Mouse (Mus musculus) heart, adult 2 months (tissue): ENCODE measurements around the gene Clec9a. TPM values are rescaled to one million over a fixed set of nuclear protein-coding genes. Genes with fewer than 3 reads are reported as not detected.

Experiments used
- DNase-seq, 2 experiments: peaks; one replicate each; pipeline ENCODE4 v3.0.0; 2021
- H3K27ac ChIP-seq: fragments of 200-600 bp; 2 replicates; pipeline ENCODE4 v1.8.1; 2022
- H3K27me3 ChIP-seq: fragments of 200-500 bp; 2 replicates; pipeline ENCODE4 v1.6.1; 2012; ENCODE audit warnings: mild to moderate bottlenecking, low read length, inconsistent platforms, mixed read lengths; ENCODE audit not compliant: control insufficient read depth, insufficient read depth
- H3K36me3 ChIP-seq: fragments of 200-500 bp; 2 replicates; pipeline ENCODE4 v1.6.1; 2012; ENCODE audit warnings: low read length, inconsistent platforms; ENCODE audit not compliant: control insufficient read depth, insufficient read depth
- H3K4me1 ChIP-seq: fragments of 200-500 bp; 2 replicates; pipeline ENCODE4 v1.6.1; 2011; ENCODE audit warnings: low read length; ENCODE audit not compliant: control insufficient read depth, insufficient read depth
- H3K4me3 ChIP-seq: fragments of 200-600 bp; 2 replicates; pipeline ENCODE4 v1.8.1; 2022
- H3K79me2 ChIP-seq: fragments of 200-500 bp; replicated peaks from 2 replicates; pipeline ENCODE4 v1.6.1; 2012; ENCODE audit warnings: mild to moderate bottlenecking, inconsistent platforms, low read length, moderate library complexity, mixed read lengths; ENCODE audit not compliant: control insufficient read depth, insufficient read depth
- H3K9ac ChIP-seq: fragments of 200-500 bp; 2 replicates; pipeline ENCODE4 v1.6.1; 2012; ENCODE audit warnings: low read depth, mild to moderate bottlenecking, control low read depth, inconsistent platforms, low read length, mixed read lengths
- CTCF ChIP-seq: fragments of 200-600 bp; IDR thresholded peaks from 2 replicates; pipeline ENCODE4 v1.8.1; 2022; ENCODE audit warnings: antibody characterized with exemption, mild to moderate bottlenecking, moderate library complexity
- EP300 ChIP-seq: fragments of 200-500 bp; IDR thresholded peaks from 2 replicates; pipeline ENCODE4 v1.6.1; 2011; ENCODE audit warnings: low read depth, low read length, control low read depth; ENCODE audit not compliant: insufficient read depth
- POLR2A ChIP-seq: fragments of 200-500 bp; IDR thresholded peaks from 2 replicates; pipeline ENCODE4 v1.6.1; 2011; ENCODE audit warnings: mild to moderate bottlenecking, low read depth, low read length, control low read depth; ENCODE audit not compliant: insufficient read depth
- WGBS: fragments of 180-500 bp; shearing (Covaris S2); methylation state at CpG from one replicate; pipeline ENCODE4 v1.1.7; 2018; 5-methylcytosine and 5-hydroxymethylcytosine counted together
- intact Hi-C: fragments of 180-260 bp; cut with DNase I; formaldehyde crosslinking; loops from one replicate; pipeline ENCODE4 v1.15.1; 2025
- long read RNA-seq: library from polyadenylated mRNA; stranded (forward); transcript quantifications from one replicate; pipeline ENCODE4 v2.0.0, GENCODE M21; 2021
- polyA plus RNA-seq: library from polyadenylated mRNA; depleted of rRNA; stranded (reverse); fragments of >200 nt; gene quantifications from 2 replicates; pipeline ENCODE4 v1.2.3, GENCODE M21; 2012; rRNA removed
- total RNA-seq, 2 experiments: library from RNA; stranded (reverse); gene quantifications; 2 replicates each; pipeline ENCODE4 v1.2.3; 2021

Gene Clec9a
- total RNA-seq, result under 1 TPM in 1 of 2 experiments, not detected in 1; 0.14 TPM
- polyA plus RNA-seq, result 0.68 and 1.4 TPM in 2 replicates
- long read RNA-seq, partial matches to known transcripts, result 0 of 1 reads
- long read RNA-seq, other reads (novel, unspliced or antisense), result 1 of 1 reads

- 79% methylated on average over 2 of the region's 2 CpGs for WGBS
- Histone ChIP-seq H3K27ac (no peak within 1 kb of the TSS), H3K9ac (no peak within 1 kb of the TSS), H3K4me1 (peaks cover 2% of the 10 kb centered on the region), H3K79me2 (no peaks in the 10 kb centered on the region), H3K4me3 (no peak within 1 kb of the TSS), H3K36me3 (peaks cover 14% of the 10 kb centered on the region), H3K27me3 (no peaks in the 10 kb centered on the region)
- no peak for TF ChIP-seq EP300
- TF ChIP-seq POLR2A, result no peak
- no peak for DNase-seq
- intact Hi-C loops, result loop anchor here (2.0 kb wide), 1 partner anchor 14 kb away; no protein-coding TSS in a partner anchor
Observed at GRCm38 (mm10) chr6:129408562-129408961, at the start of gene Clec9a. Gene Clec9a (plus strand): TSS chr6:129408862.

DNA sequence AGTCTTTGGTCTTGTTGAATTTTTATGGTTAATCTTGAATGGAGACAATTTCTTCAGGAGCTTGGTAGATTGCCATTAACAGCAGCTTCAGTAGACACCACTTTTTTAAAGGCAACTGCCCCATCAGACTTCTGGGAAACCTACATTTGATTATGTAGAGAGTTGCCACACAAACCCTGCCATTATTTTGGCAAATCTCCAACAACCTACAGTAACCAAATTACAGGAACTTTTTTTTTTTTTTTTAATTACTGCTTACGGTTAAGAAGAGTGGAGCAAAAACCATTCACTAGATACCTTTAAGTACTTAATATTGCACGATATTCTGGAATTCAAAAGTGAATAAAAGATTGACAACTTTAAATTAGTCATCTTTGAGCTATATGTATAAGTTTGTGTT, 49.1 kb upstream of the Clec9a start:
- WGBS, result 83% methylated on average over 2 of the region's 2 CpGs
- H3K4me1 ChIP-seq, result no peaks in the 10 kb centered on the region
- H3K27ac ChIP-seq, result no peak overlapping the region
- H3K4me3 ChIP-seq, result no peak overlapping the region
- no peaks in the 10 kb centered on the region for H3K27me3 ChIP-seq
- H3K36me3 ChIP-seq, result no peaks in the 10 kb centered on the region
- intact Hi-C loops, result no loop called here
- TF ChIP-seq CTCF, result no peak
- no peak for TF ChIP-seq POLR2A
- no peak for TF ChIP-seq EP300
- no peak for DNase-seq
- H3K79me2 ChIP-seq, result no peaks in the 10 kb centered on the region
- no peak overlapping the region for H3K9ac ChIP-seq

DNA sequence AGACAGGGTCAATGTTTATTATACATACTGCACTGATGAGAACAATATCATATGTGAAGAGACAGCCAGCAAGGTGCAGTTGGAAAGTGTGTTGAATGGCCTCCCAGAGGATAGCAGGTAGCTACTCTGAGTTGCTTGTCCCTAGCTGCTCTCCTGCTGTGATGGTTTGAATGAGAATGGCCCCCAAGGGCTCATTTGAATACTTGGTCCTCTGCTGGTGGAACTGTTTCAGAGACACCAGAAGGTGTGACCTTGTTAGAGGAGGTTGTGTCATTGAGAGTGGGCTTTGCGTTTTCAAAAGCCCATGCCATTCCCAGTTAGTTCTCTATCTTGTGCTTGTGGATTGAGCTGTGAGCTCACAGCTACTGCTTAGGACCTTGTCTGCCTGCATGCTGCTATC, 44.7 kb upstream of the Clec9a start:
- TF ChIP-seq EP300 (no peak), POLR2A (no peak)
- Histone ChIP-seq H3K79me2 (no peaks in the 10 kb centered on the region), H3K27ac (no peak overlapping the region), H3K36me3 (no peaks in the 10 kb centered on the region), H3K9ac (no peak overlapping the region), H3K4me3 (no peak overlapping the region), H3K4me1 (no peaks in the 10 kb centered on the region), H3K27me3 (no peaks in the 10 kb centered on the region)
- intact Hi-C loops, result loop anchor here (10.0 kb wide), 1 partner anchor 269 kb away; no protein-coding TSS in a partner anchor
- DNase-seq, result no peak
- WGBS, result 28% methylated on average over 1 of the region's 1 CpGs

GRCm38 (mm10) chr6:129365959-129366359, 42.7 kb upstream of the Clec9a start:
- 10% methylated on average over 6 of the region's 6 CpGs for WGBS

DNA sequence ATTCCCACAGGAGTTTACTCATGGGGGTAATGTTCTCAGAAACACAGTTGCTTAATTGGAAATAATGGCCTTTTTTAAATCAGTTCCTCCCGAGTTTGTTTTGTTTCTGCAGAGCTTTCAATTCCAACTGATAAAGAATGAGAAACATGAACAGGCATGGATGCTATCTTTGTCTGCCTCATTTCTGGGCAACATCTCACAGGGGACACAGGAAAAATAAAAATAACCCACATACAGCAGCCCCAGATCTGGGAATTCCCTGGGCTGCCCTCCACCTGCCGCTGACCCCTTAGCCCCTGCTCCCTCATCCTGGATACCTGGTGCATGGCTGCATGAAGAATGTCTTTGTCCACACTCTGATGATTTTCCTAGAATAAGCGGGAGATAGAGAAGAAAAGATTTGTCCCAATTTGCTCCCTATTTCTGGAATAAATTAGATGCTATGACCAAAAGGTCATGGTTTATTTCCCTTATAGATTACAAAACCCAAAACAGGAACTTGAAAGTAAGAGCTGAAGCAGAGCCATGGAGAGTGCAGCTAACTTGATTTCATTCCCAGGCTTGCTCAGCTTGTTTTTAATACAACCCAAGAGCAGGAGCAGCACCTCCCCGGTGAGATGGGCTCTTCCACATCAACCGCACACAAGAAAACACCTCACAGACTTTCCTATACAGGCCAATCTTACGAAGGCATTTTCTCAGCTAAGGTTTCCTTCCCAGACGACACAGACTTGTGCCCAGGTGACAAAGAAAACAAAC, 39.1 kb upstream of the Clec9a start:
- no peak overlapping the region for H3K9ac ChIP-seq
- DNase-seq, result no peak
- no peak overlapping the region for H3K27ac ChIP-seq
- no peaks in the 10 kb centered on the region for H3K79me2 ChIP-seq
- H3K4me1 ChIP-seq, result no peaks in the 10 kb centered on the region
- H3K27me3 ChIP-seq, result no peaks in the 10 kb centered on the region
- WGBS, result 40% methylated on average over 7 of the region's 7 CpGs
- no peaks in the 10 kb centered on the region for H3K36me3 ChIP-seq
- no peak for TF ChIP-seq CTCF
- TF ChIP-seq EP300, result no peak
- no peak for TF ChIP-seq POLR2A
- intact Hi-C loops, result loop anchor here (5.0 to 10.0 kb wide), 2 partner anchors 37 to 275 kb away; partner anchors contain the start of gene 4922502D21Rik
- no peak overlapping the region for H3K4me3 ChIP-seq

More at GRCm38 (mm10) chr6:129365959-129366359, 42.7 kb upstream of the Clec9a start:
- Histone ChIP-seq H3K27me3 (no peaks in the 10 kb centered on the region), H3K4me3 (no peak overlapping the region), H3K79me2 (no peaks in the 10 kb centered on the region), H3K36me3 (no peaks in the 10 kb centered on the region), H3K9ac (no peak overlapping the region), H3K4me1 (no peaks in the 10 kb centered on the region), H3K27ac (no peak overlapping the region)
- TF ChIP-seq POLR2A (no peak), EP300 (no peak), CTCF (peak; percentile 99)
- DNase-seq, result no peak
- intact Hi-C loops, result loop anchor here (1.0 to 10.0 kb wide), 4 partner anchors 34 to 513 kb away; partner anchors contain the start of gene 4922502D21Rik

- Histone ChIP-seq H3K27me3 (no peaks in the 10 kb centered on the region), H3K36me3 (no peaks in the 10 kb centered on the region), H3K9ac (no peak overlapping the region), H3K4me3 (no peak overlapping the region), H3K4me1 (no peaks in the 10 kb centered on the region), H3K79me2 (no peaks in the 10 kb centered on the region), H3K27ac (no peak overlapping the region)
- intact Hi-C loops, result no loop called here
- TF ChIP-seq EP300 (no peak), CTCF (no peak), POLR2A (no peak)
- WGBS, result 66% methylated on average over 2 of the region's 2 CpGs
- no peak for DNase-seq
Observed at GRCm38 (mm10) chr6:129374937-129375471, 33.7 kb upstream of the Clec9a start.
